In genomic region chr9:14646641-14647040, GRCm38 (mm10) we compare ENCODE assay signal across 20 mouse cellular contexts. TPM values are rescaled to one million over a fixed set of nuclear protein-coding genes. Genes with fewer than 3 reads are reported as not detected.
DNase-seq lines count a peak whose midpoint lies in the region; TF ChIP-seq lines count a peak whose summit lies in the region.
"Had no signal": no experiment of that assay in that cellular context is flagged by ENCODE, and none has a peak within 500 bp of the region (broad histone marks: within the 10 kb centered on the region; RNA-seq: fewer than 3 reads in every experiment).

No protein-coding gene starts in this region.

- WGBS in liver, adult 2 months, result 91% methylated on average over 1 of the region's 1 CpGs

- H3K27me3 ChIP-seq in liver, adult 2 months (ENCODE audit: control insufficient read depth, insufficient read depth, low read length), result no peaks in the 10 kb centered on the region
- H3K27me3 ChIP-seq: embryonic facial prominence, embryonic 13.5 days; embryonic facial prominence, embryonic 15.5 days; forebrain, embryonic 12.5 days had no signal

- TF ChIP-seq POLR2A in liver, adult 2 months (IDR thresholded peaks at IDR 0.05; ENCODE audit: extremely low read depth, insufficient read depth, low read length), result no peak

- H3K4me3 ChIP-seq in liver, adult 2 months (ENCODE audit: insufficient read depth, low read depth, low read length), result no peak overlapping the region
- H3K4me3 ChIP-seq in brown adipose tissue, adult 24 weeks (ENCODE audit: insufficient read depth, low read depth, low read length), result no peak overlapping the region
- H3K4me3 ChIP-seq: embryonic facial prominence, embryonic 13.5 days; embryonic facial prominence, embryonic 15.5 days; erythroblast, embryonic 14.5 days; forebrain, embryonic 10.5 days; forebrain, embryonic 12.5 days had no signal

- no peak overlapping the region for H3K9ac ChIP-seq in liver, adult 2 months (ENCODE audit: low read depth, low read length)
- H3K9ac ChIP-seq: embryonic facial prominence, embryonic 13.5 days; embryonic facial prominence, embryonic 15.5 days; forebrain, embryonic 12.5 days had no signal

- DNase-seq in liver, adult 2 months (ENCODE audit: extremely low read depth, low read depth, low spot score), result peak; percentile 79
- DNase-seq in liver, result no peak
- peak; percentile 72 for DNase-seq in adipocyte (ENCODE audit: low spot score)
- no peak for DNase-seq in right cerebral cortex, postnatal 10 days (ENCODE audit: low spot score in 2 of 2)
- DNase-seq: adrenal gland, adult 8-10 months; adrenal gland, postnatal 14 days; adrenal gland, postnatal 36 days; cerebellum, adult 11 months; cerebellum, adult 18-20 months; cerebellum, adult 8-10 months; cerebellum, adult 9-11 months; cerebellum, postnatal 14 days; cerebellum, postnatal 36 days; embryo, embryonic 11 days had no signal

- TF ChIP-seq CTCF in liver, adult 2 months (IDR thresholded peaks at IDR 0.05; ENCODE audit: low read depth, low read length), result no peak

- no peaks in the 10 kb centered on the region; the same call in 1 of the 2 replicates for H3K4me1 ChIP-seq in liver, adult 2 months (ENCODE audit: control insufficient read depth, insufficient read depth, low read length)
- peaks cover 29% of the 10 kb centered on the region for H3K4me1 ChIP-seq in brown adipose tissue, adult 24 weeks (ENCODE audit: control insufficient read depth, insufficient read depth, insufficient read length, low read length)

- no peaks in the 10 kb centered on the region for H3K36me3 ChIP-seq in liver, adult 2 months (ENCODE audit: control insufficient read depth, insufficient read depth, low read length)
- H3K36me3 ChIP-seq: embryonic facial prominence, embryonic 13.5 days; embryonic facial prominence, embryonic 15.5 days; forebrain, embryonic 10.5 days; forebrain, embryonic 12.5 days had no signal

- H3K27ac ChIP-seq in liver, adult 2 months (replicated peaks; ENCODE audit: insufficient read depth, low read depth, low read length), result no peak overlapping the region
- peak overlapping the region; percentile 69 for H3K27ac ChIP-seq in brown adipose tissue, adult 24 weeks (replicated peaks; ENCODE audit: low read depth, low read length)
- H3K27ac ChIP-seq: embryonic facial prominence, embryonic 13.5 days; embryonic facial prominence, embryonic 15.5 days; forebrain, embryonic 10.5 days; forebrain, embryonic 12.5 days had no signal

- H3K79me2 ChIP-seq in liver, adult 2 months (ENCODE audit: control insufficient read depth, insufficient read depth, low read length), result no peaks in the 10 kb centered on the region

RNA-seq across cellular contexts. Expression of gene Amotl1, which starts 1.8 kb away (rescaled TPM):
- 5.0 and 5.3 TPM in 2 replicates for total RNA-seq in liver, adult 2 months (2014; rRNA removed)
- polyA plus RNA-seq in liver, adult 2 months (2012; rRNA removed), result 3.3 and 4.0 TPM in 2 replicates
- polyA plus RNA-seq in brown adipose tissue, adult 24 weeks (2012; ENCODE audit: insufficient read depth, insufficient read length, missing spikeins), result 35.8 and 41.1 TPM in 2 replicates

Comparison
In these comparisons a context has a peak if more than half of its experiments do, and no peak if none do; other contexts are left out.
1. DNase-seq: peak in liver, adult 2 months (single experiment) and adipocyte (single experiment); none in liver (single experiment) and right cerebral cortex, postnatal 10 days (0 of 2).